Mouse (Mus musculus) urinary bladder, adult 2 months (tissue): ENCODE results near the gene Tex36. TPM values are rescaled to one million over a fixed set of nuclear protein-coding genes. Genes with fewer than 3 reads are reported as not detected.

ENCODE experiments used
- DNase-seq: peaks from one replicate; pipeline ENCODE4 v3.0.0; 2022; ENCODE audit warnings: low spot score
- polyA plus RNA-seq: library from polyadenylated mRNA; depleted of rRNA; stranded (reverse); fragments of >200 nt; gene quantifications from 2 replicates; pipeline ENCODE4 v1.2.3, GENCODE M21; 2012

Tex36 gene
- polyA plus RNA-seq, 1 experiment: not detected

DNA sequence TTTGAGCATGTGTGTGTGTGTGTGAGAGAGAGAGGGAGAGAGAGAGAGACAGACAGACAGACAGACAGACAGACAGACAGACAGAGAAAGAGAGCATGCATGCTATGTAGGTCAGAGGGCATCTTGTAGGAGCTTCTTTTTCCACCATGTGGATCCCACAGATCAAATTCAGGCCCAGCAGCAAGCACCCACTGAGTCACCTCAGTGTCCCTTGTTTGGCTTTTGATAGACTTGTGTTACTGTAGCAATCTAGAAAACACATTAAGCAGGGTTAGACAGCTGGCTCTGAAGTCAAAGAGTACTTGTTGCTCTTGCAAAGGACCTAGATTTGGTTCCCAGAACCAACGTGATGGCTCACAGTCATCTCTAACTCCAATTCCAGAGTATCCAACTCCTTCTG, 10.2 kb downstream of the Tex36 start:
- DNase-seq: no peak

DNA sequence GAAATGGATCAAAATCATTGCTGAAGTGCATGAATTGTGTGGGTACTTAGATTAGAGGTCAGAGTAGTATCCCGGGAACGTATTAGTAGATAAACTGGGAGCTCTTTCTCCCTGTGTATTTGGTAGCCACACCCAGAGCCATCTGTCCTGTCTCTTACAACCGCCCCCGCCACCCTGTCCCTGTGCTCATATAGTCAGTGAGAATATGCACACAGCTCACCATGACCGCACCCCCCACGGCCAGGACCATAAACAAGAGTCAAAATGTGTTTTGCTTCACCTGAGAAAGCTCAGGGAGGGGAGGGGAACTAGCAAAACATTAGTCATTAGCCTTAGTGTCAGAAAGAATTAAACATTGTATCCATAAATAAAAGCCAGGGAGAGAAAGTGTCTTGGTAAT, 18.7 kb downstream of the Tex36 start:
- no peak for DNase-seq

DNA sequence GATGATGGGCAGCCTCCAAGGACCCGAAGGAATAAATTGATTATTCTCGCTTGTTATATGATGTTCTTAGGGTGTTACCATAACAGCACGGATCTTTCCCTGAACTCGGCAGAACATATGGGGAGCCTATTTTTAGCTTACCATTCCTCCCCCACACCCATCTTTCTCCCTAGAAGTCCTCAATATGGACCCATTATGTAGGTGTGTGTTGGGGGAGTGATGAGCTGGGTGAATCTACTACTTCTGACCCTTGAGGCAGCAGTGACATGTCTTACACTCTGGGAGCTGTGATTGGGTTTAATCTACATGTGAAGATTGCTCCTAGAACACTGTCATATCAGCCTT, 21.7 kb downstream of the Tex36 start:
- no peak for DNase-seq

DNA sequence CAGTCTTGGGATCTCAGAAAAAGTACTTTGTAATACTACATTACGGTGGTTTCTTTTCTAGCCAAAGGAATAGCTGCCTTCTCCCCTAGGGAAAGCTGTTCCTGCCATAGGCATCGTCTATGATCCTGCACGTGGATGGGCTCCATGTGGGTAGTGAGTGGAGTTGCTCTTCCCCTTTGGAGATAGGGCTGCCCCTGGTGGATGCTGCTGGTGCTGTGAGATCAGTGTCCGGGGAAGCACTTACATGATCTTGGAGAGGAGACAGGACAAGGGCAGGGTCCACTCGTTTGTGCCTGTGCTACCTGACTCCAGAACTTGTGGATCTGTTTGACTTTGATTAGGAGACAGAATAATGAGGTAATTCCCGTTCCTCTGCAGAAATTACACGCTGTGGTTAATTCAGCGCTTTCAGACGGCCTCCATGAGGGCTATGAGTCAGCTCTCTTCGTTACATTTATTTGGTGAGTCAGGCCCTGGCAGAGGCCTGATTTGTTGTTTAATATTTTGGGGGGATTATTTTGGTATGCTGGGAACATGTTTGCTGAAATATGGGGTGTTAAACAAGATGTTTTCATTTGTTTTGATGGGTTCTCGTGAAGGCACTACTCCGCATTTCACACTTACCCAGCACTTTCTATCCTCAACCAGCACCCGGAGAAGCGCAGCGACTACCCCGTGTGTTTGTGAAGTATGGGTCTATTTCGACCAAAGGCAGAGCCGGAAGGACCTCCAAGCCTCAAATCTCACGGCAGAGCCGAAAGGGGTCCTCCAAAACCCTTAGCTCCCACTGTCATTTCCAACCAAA, 22.3 kb downstream of the Tex36 start:
- no peak for DNase-seq

DNA sequence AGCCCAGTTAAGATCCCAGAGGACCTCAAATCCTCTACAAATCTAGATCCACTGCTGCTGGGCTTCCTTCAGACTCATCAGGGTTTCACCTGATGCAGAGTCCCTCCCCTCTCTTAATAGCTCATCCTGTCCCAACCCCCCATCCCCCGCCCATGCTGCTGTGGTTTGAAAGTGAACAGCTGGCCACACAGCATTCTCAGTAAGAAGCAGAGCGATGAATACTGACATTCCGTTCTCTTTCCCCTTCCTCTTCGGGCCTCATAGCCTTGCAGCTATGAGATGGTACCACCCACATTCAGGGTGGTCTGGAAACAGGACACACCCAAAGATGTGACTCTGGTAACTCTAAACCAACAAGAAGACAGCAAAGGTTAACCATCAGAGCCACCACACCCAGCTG, 25.1 kb downstream of the Tex36 start:
- no peak for DNase-seq

DNA sequence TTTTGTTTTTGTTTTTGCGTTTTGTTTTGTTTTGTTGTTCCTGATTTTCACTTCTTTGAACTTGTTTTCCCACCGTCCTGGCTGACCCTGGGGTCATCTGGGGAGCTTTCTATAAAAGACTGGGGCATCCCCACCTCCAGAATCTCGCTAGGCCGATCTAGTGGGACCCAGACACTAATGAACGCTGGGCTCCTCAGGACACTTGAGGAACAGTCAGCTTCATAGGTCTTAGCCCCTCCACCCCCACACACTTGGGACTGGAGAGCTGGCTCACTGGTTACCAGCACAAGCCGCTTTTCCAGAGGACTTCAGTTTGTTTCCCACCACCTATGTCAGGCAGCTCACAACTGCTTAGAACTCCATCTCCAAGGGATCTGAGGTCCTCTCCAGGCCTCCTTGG, 25.7 kb downstream of the Tex36 start:
- no peak for DNase-seq

DNA sequence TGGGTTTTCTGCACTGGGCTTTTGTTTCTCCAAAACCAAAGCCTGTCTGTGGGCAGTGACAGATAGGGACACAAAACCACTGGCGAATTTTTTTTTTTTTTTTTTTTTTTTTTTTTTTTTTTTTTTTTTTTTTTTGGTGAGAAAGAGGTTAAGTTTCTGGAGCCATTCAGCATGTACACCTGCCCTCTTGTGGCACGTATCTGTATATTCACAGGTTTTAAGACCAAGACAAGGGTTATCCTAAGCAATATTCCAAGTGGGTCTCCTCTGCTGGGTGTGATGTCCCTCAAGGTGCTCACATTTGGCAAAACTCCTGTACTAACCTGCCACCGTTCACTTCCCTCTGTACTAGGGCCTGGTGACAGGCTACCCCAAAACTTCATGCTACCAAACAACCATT, 30.0 kb downstream of the Tex36 start:
- no peak for DNase-seq

DNA sequence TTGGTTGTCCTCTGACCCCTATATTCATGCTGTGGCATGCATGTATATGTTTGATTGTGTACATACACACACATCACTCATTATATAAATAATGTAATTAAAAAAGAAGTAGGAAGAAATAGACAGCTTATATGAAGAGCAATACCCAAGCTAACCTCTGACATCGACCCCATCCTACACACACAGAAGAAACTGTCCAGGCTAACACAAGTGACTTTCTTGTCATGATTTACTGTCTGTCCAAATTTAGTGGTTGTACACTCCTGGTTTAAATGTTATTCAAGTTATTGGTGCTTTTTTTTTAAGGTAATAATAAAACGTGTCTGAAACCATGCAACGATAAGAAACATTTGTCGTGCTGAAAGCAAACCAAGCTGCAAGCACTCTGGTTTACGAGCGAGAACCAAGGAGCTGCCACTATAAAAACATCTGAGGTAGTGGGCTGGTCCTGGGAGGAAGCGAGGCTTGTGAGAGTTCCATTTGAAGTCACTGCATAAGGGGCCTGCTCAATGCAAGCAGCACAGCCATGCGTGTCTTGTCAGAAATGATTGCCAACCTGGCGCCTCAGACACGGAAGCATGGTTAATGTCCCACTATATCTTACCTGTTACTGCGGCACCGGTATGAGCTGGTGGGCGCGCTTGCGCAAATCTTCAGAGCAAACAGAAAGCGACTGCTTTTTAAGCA, 32.6 kb downstream of the Tex36 start:
- no peak for DNase-seq

DNA sequence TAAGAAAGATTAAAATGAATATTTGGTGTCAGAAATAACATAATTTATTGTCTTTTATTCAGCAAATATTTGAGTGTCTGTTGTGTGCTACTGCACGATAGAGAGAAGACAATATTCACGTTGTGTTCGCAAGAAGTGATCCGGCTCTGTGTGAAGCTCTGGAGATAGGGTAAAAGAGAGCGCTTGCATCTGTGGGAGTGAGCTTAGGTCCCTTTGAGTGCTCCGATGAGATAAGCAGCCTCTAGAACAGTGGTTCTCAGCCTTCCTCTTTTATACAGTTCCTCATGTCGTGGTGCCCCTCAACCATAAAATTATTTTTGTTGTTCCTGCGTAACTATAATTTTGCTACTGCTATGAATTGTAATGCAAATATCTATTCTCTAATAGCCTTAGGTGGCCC, 37.4 kb downstream of the Tex36 start:
- no peak for DNase-seq

DNA sequence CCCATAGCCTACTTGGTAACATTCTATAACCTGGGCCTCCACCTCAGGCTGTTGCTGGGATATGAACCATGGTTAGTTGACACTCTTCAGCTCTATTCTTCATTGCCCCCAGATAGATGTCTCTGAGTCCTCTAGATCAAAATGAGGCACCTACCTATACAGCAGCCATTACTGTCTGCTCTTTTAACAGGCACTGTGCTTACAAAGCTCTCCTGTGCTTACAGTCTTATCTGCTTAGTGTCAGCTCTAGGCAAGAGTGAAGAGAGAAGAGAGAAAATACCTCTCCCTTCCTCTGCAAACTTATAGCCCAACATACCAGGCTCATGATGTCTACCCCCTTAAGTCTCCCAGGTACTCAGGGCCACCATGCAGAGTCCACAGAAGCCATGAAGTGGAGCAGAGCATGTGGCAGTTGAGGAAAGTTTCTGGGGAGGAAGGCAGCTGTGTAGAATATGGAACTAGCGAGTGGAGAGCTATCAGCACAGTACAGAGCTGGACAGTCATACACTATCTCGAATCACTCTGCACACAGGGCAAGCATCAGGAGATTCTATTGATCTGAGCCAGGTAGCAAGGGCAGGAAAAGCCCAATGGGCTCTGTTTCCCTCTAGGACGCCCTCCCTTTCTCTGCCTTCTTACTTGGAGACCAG, 38.7 kb downstream of the Tex36 start:
- no peak for DNase-seq

DNA sequence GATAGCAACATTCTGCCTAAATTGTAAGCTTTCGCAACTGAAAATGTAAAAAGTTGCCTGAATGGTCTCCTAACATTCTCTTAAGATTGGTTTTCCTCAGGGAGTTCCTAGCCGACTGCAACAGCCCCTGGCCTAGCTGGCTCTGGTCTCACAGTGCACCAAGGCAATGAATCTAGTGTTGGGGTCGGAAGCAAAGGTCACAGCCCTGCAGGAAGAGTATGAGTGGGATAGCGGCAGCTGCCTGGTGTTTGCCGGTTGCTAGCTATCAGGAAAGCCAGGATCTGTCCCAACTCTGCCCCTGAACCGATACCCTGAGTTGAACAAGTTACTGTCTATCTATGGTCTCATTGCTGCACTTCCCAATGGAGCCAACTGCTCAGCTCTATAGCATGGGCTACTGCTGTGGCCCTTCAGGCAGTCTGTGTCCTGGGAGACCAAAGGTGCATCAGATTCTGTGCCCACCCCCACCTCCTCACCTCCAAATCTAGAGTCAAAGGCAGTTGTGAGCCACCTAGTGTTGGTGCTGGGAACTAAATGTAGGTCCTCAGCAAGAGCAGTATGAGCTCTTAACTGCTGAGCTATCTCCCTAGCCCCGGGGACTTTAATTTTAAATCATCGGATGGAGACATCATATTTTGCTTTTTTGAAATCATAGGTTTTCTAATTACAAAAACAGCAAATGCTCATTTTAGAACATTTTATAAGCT, 46.0 kb downstream of the Tex36 start:
- DNase-seq: no peak

DNA sequence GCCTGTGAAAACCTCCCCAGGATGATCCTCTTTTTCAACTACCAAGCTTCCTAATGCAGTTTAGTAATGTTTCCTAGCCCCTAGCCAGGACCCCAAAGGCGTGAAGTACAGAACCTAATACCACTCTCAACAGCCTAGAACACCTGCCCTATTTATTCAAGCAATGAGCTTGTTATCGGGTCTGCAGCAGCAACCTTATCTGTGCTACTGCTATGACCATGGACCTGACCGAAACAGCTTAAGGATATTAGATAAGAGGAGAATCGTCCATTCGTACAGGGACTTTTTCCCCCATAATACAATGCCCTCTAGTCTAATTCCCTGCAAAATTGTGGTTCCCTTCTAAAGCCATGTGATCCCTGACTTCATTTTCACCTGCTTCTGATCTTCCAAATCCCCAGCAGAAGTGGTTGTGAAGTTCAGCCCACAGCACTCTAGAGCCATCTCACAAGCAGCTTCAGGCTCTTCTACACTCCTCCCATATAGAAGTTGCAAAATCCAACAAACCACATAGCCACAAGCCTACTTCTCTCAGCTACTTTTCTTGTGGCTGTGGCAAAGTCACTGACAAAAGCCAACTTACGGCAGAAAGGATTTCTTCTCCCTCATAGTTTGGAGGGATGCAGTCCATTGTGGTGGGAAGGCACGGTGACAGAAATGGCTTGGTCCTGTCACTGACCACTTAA, 49.5 kb downstream of the Tex36 start:
- DNase-seq: no peak

DNA sequence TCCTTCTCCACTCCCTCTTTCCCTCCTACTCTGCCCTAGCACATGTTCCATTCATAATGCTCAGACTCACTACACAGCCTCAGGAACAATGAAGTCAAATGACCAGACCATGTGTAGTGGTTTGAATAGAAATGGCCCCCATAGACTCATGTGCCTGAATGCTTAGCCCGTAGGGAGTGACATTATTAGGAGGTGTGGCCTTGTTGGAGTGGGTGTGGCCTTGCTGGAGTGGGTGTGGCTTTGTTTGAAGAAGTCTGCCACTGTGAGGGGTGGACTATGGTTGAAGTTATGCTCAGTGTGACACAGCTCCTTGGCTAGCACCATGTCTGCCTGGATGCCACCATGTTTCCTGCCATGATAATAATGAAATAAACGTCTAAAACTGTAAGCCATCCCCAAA, 51.0 kb downstream of the Tex36 start:
- no peak for DNase-seq

DNA sequence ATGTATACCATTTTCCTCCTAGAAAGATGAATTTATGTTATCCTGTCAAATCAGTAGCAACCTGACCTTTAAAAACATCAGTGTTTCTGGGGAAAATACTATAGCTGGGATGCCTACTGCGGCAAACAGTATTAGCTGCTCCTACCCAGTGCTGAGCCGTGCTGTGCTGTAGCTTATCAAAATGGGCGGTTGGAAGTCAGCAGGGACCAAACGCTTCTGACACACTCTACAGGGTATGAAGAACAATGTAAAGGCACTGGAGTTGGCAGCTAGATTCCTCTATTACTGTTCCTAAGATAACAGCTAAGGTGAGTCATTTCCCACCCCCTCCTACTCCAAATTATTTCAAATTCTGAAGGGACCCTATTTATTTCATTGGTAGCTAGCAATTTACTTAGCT, 53.5 kb downstream of the Tex36 start:
- no peak for DNase-seq

DNA sequence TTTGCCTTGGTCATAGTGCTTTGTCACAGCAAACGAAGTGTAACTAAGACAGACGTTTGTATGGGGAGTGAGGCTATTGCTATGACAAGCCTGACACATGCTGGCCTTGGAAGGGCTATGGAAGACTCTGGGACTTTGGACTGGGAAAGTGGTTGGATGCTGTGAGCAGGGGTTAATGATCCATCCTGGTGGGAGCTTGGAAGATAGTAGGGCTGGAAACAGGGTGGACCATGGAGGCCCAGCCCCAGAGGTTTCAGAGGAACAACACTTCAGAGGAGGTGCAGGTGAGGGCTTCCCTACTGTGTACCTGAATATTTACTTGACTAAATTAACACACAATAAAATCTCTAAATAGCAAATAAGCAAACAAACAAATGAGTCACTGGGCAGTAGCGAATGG, 56.3 kb downstream of the Tex36 start:
- no peak for DNase-seq

DNA sequence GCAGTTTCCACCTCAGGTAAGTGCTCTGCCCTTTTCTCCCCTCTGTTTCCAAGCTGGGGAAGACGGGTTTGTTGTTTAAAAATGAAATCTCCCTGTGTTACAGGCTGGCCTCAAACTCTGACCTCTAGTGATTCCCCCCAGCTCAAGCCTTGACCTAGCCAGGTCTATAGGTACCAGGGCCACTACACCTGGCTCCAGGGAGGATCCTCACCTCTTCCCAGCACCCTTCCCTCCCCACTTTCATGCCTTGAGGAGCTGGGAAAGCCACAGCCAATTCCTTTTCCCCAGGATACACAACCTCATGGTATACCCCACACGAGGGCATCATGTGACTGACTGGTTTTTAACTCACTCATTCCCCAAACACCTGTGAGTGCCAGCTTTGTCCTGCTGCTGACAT, 57.0 kb downstream of the Tex36 start:
- no peak for DNase-seq

DNA sequence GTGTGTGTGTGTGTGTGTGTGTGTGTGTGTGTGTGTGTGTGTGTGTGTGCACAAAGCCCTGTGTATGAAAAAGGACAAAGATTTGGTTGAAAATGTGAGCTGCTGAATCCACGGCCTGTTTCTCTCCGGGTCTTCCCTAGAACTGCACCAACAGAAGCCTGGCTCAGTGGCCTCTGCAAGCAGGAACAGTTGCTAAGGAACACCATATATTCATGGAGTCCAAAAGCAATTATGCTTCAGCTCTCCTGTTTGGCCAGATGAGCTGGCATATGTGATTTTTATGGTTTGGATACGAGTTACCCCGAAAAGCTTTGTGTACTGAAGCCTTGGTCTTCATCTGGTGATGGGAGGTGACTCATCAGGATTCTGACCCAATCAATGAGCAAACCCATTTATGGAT, 58.8 kb downstream of the Tex36 start:
- DNase-seq: no peak

DNA sequence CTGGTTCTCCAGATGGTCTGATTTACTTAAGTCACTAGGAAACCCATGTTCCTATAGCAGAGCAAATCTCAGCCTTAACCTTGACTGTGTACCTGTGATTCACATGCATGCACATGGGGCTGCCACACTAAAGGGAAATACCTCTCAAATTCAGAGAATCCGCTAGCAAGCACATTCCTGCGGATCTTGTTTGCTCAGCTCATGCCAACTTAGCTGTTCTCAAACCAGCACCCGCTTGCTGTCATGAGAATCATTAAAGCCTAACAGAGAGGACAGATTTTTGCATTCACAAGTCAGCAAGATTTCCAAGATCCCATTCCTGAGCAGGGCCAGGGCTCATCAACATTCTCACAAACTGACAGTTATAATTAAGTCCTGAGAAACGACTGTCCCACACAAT, 64.6 kb downstream of the Tex36 start:
- no peak for DNase-seq
